Mouse (Mus musculus) right cerebral cortex, adult 18-20 months (tissue): ENCODE results near the gene Tmem123.
A peak's percentile ranks its signal among the peaks of the same experiment; 100 is the strongest.

ENCODE experiments used
- DNase-seq: peaks from one replicate; pipeline ENCODE4 v3.0.0; 2022; ENCODE audit warnings: mixed read lengths

Gene Tmem123

GRCm38 (mm10) chr9:7763614-7764300 is at the start of gene Tmem123:
Tmem123 (plus strand) TSS chr9:7764041.
- peak; percentile 97 for DNase-seq

GRCm38 (mm10) chr9:7714062-7714907 is 49.6 kb upstream of the Tmem123 start:
- peak; percentile 24 for DNase-seq

- DNase-seq: no peak
Measured at GRCm38 (mm10) chr9:7714908-7715175, 49.0 kb upstream of the Tmem123 start.

GRCm38 (mm10) chr9:7721543-7721942 is 42.3 kb upstream of the Tmem123 start:
- no peak for DNase-seq

- DNase-seq: no peak
Measured at GRCm38 (mm10) chr9:7728997-7729396, 34.8 kb upstream of the Tmem123 start.

GRCm38 (mm10) chr9:7742696-7743095 is 21.1 kb upstream of the Tmem123 start:
- no peak for DNase-seq

GRCm38 (mm10) chr9:7744156-7744555 is 19.7 kb upstream of the Tmem123 start:
- no peak for DNase-seq

- no peak for DNase-seq
Measured at GRCm38 (mm10) chr9:7748881-7749280, 15.0 kb upstream of the Tmem123 start.

GRCm38 (mm10) chr9:7749537-7749936 is 14.3 kb upstream of the Tmem123 start:
- DNase-seq: no peak

GRCm38 (mm10) chr9:7755889-7756423 is 7.9 kb upstream of the Tmem123 start:
- DNase-seq: no peak

- DNase-seq: no peak
Measured at GRCm38 (mm10) chr9:7761906-7762455, 1.9 kb upstream of the Tmem123 start.

- no peak for DNase-seq
Measured at GRCm38 (mm10) chr9:7762741-7763140, 1.1 kb upstream of the Tmem123 start.

- no peak for DNase-seq
Measured at GRCm38 (mm10) chr9:7764463-7764871, 626 bp downstream of the Tmem123 start.

GRCm38 (mm10) chr9:7765236-7765635 is 1.4 kb downstream of the Tmem123 start:
- DNase-seq: no peak

GRCm38 (mm10) chr9:7766582-7766981 is 2.7 kb downstream of the Tmem123 start:
- DNase-seq: no peak

- DNase-seq: no peak
Measured at GRCm38 (mm10) chr9:7767526-7767925, 3.7 kb downstream of the Tmem123 start.

GRCm38 (mm10) chr9:7769081-7769480 is 5.2 kb downstream of the Tmem123 start:
- no peak for DNase-seq

GRCm38 (mm10) chr9:7769491-7769890 is 5.7 kb downstream of the Tmem123 start:
- no peak for DNase-seq

- no peak for DNase-seq
Measured at GRCm38 (mm10) chr9:7772361-7772760, 8.5 kb downstream of the Tmem123 start.

GRCm38 (mm10) chr9:7772773-7773454 is 9.1 kb downstream of the Tmem123 start:
- no peak for DNase-seq

GRCm38 (mm10) chr9:7773686-7774085 is 9.8 kb downstream of the Tmem123 start:
- no peak for DNase-seq

GRCm38 (mm10) chr9:7774538-7774937 is 10.7 kb downstream of the Tmem123 start:
- no peak for DNase-seq

- DNase-seq: no peak
Measured at GRCm38 (mm10) chr9:7775011-7775410, 11.2 kb downstream of the Tmem123 start.
